Mouse (Mus musculus) hindbrain, embryonic 10.5 days (tissue): ENCODE results near the gene Mndal. TPM values are rescaled to one million over a fixed set of nuclear protein-coding genes. Genes with fewer than 3 reads are reported as not detected.

ENCODE experiments used
- polyA plus RNA-seq: library from polyadenylated mRNA; unstranded; fragments of >200 nt; fragmentation: Nextera tagmentation; extraction: Ambion mirVana; gene quantifications from 2 replicates; pipeline ENCODE4 v1.2.1, GENCODE M21; 2016

Gene Mndal
- polyA plus RNA-seq, 1 experiment from 2014 or later, result 0.26 TPM

Other genes starting within 250 kb of the Mndal start
- gene Ifi207, start 200.7 kb downstream of the Mndal start, polyA plus RNA-seq, result 0.27 and 0.43 TPM in 2 replicates
- gene Ifi204, start 175.5 kb downstream of the Mndal start, polyA plus RNA-seq, result 0.50 and 0.94 TPM in 2 replicates
- 0.24 TPM in 1 of 2 replicates, not detected in the other for gene Ifi211, start 29.4 kb downstream of the Mndal start, polyA plus RNA-seq
- gene Ifi203, start 181 bp upstream of the Mndal start, polyA plus RNA-seq, result not detected in 2 replicates
- gene Ifi202b, start 40.3 kb upstream of the Mndal start, polyA plus RNA-seq, result not detected in 2 replicates
- 0.16 TPM in 1 of 2 replicates, not detected in the other for gene Ifi205, start 89.3 kb upstream of the Mndal start, polyA plus RNA-seq
- gene Olfr433, start 98.2 kb upstream of the Mndal start, polyA plus RNA-seq, result not detected in 2 replicates
- not detected in 2 replicates for gene Olfr432, start 106.7 kb upstream of the Mndal start, polyA plus RNA-seq
- gene Olfr430, start 124.1 kb upstream of the Mndal start, polyA plus RNA-seq, result not detected in 2 replicates
- not detected in 2 replicates for gene Olfr429, start 141.8 kb upstream of the Mndal start, polyA plus RNA-seq
- gene Olfr427, start 154.4 kb upstream of the Mndal start, polyA plus RNA-seq, result not detected in 2 replicates
- not detected in 2 replicates for gene Olfr231, start 178.7 kb upstream of the Mndal start, polyA plus RNA-seq
- gene Olfr424, start 189.0 kb upstream of the Mndal start, polyA plus RNA-seq, result not detected in 2 replicates
- gene Olfr420, start 213.1 kb upstream of the Mndal start, polyA plus RNA-seq, result not detected in 2 replicates
- gene Spta1, start 230.3 kb upstream of the Mndal start, polyA plus RNA-seq, result 0.78 and 1.5 TPM in 2 replicates